Mouse (Mus musculus): ENCODE data around the gene Lgmn. TPM values are rescaled to one million over a fixed set of nuclear protein-coding genes. Genes with fewer than 3 reads are reported as not detected.
A peak's percentile ranks its signal among the peaks of the same experiment; 100 is the strongest.

The Lgmn gene
- polyA plus RNA-seq, 1 experiment from 2014 or later, result 59.7 TPM

GRCm38 (mm10) chr12:102451126-102451851 lies 11.7 kb upstream of the Lgmn start:
- peaks cover 8% of the 10 kb centered on the region for H3K4me1 ChIP-seq (replicated peaks)
- no peaks in the 10 kb centered on the region for H3K9me3 ChIP-seq
- ATAC-seq (ENCODE audit: insufficient number of reproducible peaks, insufficient read depth, low FRiP score, low TSS enrichment, low read depth), result no peak
- WGBS, result 80% methylated on average over 8 of the region's 8 CpGs
- H3K36me3 ChIP-seq, result no peaks in the 10 kb centered on the region
- no peak overlapping the region for H3K4me3 ChIP-seq (replicated peaks)
- no peak overlapping the region for H3K9ac ChIP-seq (replicated peaks)
- no peak overlapping the region for H3K27ac ChIP-seq
- no peaks in the 10 kb centered on the region for H3K27me3 ChIP-seq
- no peak overlapping the region for H3K4me2 ChIP-seq

GRCm38 (mm10) chr12:102450437-102450836 lies 10.8 kb upstream of the Lgmn start:
- H3K4me2 ChIP-seq, result no peak overlapping the region
- WGBS, result 70% methylated on average over 10 of the region's 10 CpGs
- no peak overlapping the region for H3K4me3 ChIP-seq (replicated peaks)
- peaks cover 8% of the 10 kb centered on the region for H3K4me1 ChIP-seq (replicated peaks)
- H3K9ac ChIP-seq (replicated peaks), result no peak overlapping the region
- no peaks in the 10 kb centered on the region for H3K36me3 ChIP-seq
- no peaks in the 10 kb centered on the region for H3K9me3 ChIP-seq
- no peak for ATAC-seq (ENCODE audit: insufficient number of reproducible peaks, insufficient read depth, low FRiP score, low TSS enrichment, low read depth)
- H3K27ac ChIP-seq, result no peak overlapping the region
- no peaks in the 10 kb centered on the region for H3K27me3 ChIP-seq

GRCm38 (mm10) chr12:102445436-102445835 lies 5.8 kb upstream of the Lgmn start:
- WGBS, result 61% methylated on average over 4 of the region's 4 CpGs
- H3K4me1 ChIP-seq (replicated peaks), result no peaks in the 10 kb centered on the region
- H3K36me3 ChIP-seq, result no peaks in the 10 kb centered on the region
- H3K27ac ChIP-seq, result no peak overlapping the region
- no peak overlapping the region for H3K9ac ChIP-seq (replicated peaks)
- no peak for ATAC-seq (ENCODE audit: insufficient number of reproducible peaks, insufficient read depth, low FRiP score, low TSS enrichment, low read depth)
- no peak overlapping the region for H3K4me3 ChIP-seq (replicated peaks)
- H3K4me2 ChIP-seq, result no peak overlapping the region
- H3K27me3 ChIP-seq, result no peaks in the 10 kb centered on the region
- no peaks in the 10 kb centered on the region for H3K9me3 ChIP-seq

- H3K9me3 ChIP-seq, result no peaks in the 10 kb centered on the region
- no peak overlapping the region for H3K4me2 ChIP-seq
- H3K27ac ChIP-seq, result no peak overlapping the region
- no peak for ATAC-seq (ENCODE audit: insufficient number of reproducible peaks, insufficient read depth, low FRiP score, low TSS enrichment, low read depth)
- WGBS, result 84% methylated on average over 5 of the region's 5 CpGs
- H3K36me3 ChIP-seq, result no peaks in the 10 kb centered on the region
- peaks cover 4% of the 10 kb centered on the region; the same call in 1 of the 2 replicates for H3K4me1 ChIP-seq (replicated peaks)
- no peaks in the 10 kb centered on the region for H3K27me3 ChIP-seq
- H3K4me3 ChIP-seq (replicated peaks), result no peak overlapping the region
- no peak overlapping the region for H3K9ac ChIP-seq (replicated peaks)
Measured at GRCm38 (mm10) chr12:102443676-102444075, 4.1 kb upstream of the Lgmn start.

GRCm38 (mm10) chr12:102442639-102443038 lies 3.0 kb upstream of the Lgmn start:
- H3K9me3 ChIP-seq, result no peaks in the 10 kb centered on the region
- H3K4me3 ChIP-seq (replicated peaks), result no peak overlapping the region
- no peaks in the 10 kb centered on the region for H3K27me3 ChIP-seq
- peaks cover 13% of the 10 kb centered on the region for H3K4me1 ChIP-seq (replicated peaks)
- H3K36me3 ChIP-seq, result no peaks in the 10 kb centered on the region
- no peak overlapping the region for H3K4me2 ChIP-seq
- H3K27ac ChIP-seq, result no peak overlapping the region
- H3K9ac ChIP-seq (replicated peaks), result no peak overlapping the region
- no peak for ATAC-seq (ENCODE audit: insufficient number of reproducible peaks, insufficient read depth, low FRiP score, low TSS enrichment, low read depth)
- WGBS, result 83% methylated on average over 15 of the region's 15 CpGs

- Histone ChIP-seq H3K4me2 (no peak overlapping the region), H3K27ac (no peak overlapping the region), H3K9me3 (no peaks in the 10 kb centered on the region), H3K4me1 (replicated peaks) (peaks cover 13% of the 10 kb centered on the region), H3K27me3 (no peaks in the 10 kb centered on the region), H3K4me3 (replicated peaks) (no peak overlapping the region), H3K36me3 (no peaks in the 10 kb centered on the region), H3K9ac (replicated peaks) (no peak overlapping the region)
- 61% methylated on average over 6 of the region's 6 CpGs for WGBS
- ATAC-seq (ENCODE audit: insufficient number of reproducible peaks, insufficient read depth, low FRiP score, low TSS enrichment, low read depth), result no peak
Measured at GRCm38 (mm10) chr12:102441141-102441540, 1.5 kb upstream of the Lgmn start.

GRCm38 (mm10) chr12:102440551-102440950 lies 938 bp upstream of the Lgmn start:
- ATAC-seq (ENCODE audit: insufficient number of reproducible peaks, insufficient read depth, low FRiP score, low TSS enrichment, low read depth), result no peak
- 88% methylated on average over 7 of the region's 7 CpGs for WGBS
- no peaks in the 10 kb centered on the region for H3K36me3 ChIP-seq
- no peak overlapping the region for H3K4me3 ChIP-seq (replicated peaks)
- no peaks in the 10 kb centered on the region for H3K27me3 ChIP-seq
- no peaks in the 10 kb centered on the region for H3K9me3 ChIP-seq
- H3K9ac ChIP-seq (replicated peaks), result no peak overlapping the region
- no peak overlapping the region for H3K4me2 ChIP-seq
- H3K4me1 ChIP-seq (replicated peaks), result peaks cover 13% of the 10 kb centered on the region
- H3K27ac ChIP-seq, result no peak overlapping the region

- H3K4me2 ChIP-seq, result peak overlapping the region; percentile 65
- H3K4me3 ChIP-seq (replicated peaks), result peak overlapping the region; percentile 63
- H3K27ac ChIP-seq, result peak overlapping the region; percentile 67
- peaks cover 13% of the 10 kb centered on the region for H3K4me1 ChIP-seq (replicated peaks)
- H3K9ac ChIP-seq (replicated peaks), result peak overlapping the region; percentile 61
- no peaks in the 10 kb centered on the region for H3K27me3 ChIP-seq
- no peaks in the 10 kb centered on the region for H3K9me3 ChIP-seq
- H3K36me3 ChIP-seq, result no peaks in the 10 kb centered on the region
- ATAC-seq (ENCODE audit: insufficient number of reproducible peaks, insufficient read depth, low FRiP score, low TSS enrichment, low read depth), result peak; percentile 18; the same call in 1 of the 2 replicates
- 2% methylated on average over 20 of the region's 20 CpGs for WGBS
Measured at GRCm38 (mm10) chr12:102438983-102439631, 506 bp downstream of the Lgmn start.

- H3K9ac ChIP-seq (replicated peaks), result no peak overlapping the region
- H3K4me3 ChIP-seq (replicated peaks), result no peak overlapping the region
- no peaks in the 10 kb centered on the region for H3K36me3 ChIP-seq
- H3K4me1 ChIP-seq (replicated peaks), result peaks cover 13% of the 10 kb centered on the region
- no peaks in the 10 kb centered on the region for H3K9me3 ChIP-seq
- no peak for ATAC-seq (ENCODE audit: insufficient number of reproducible peaks, insufficient read depth, low FRiP score, low TSS enrichment, low read depth)
- H3K27me3 ChIP-seq, result no peaks in the 10 kb centered on the region
- H3K27ac ChIP-seq, result no peak overlapping the region
- peak overlapping the region; percentile 65; the same call in 1 of the 2 replicates for H3K4me2 ChIP-seq
- 77% methylated on average over 5 of the region's 5 CpGs for WGBS
Measured at GRCm38 (mm10) chr12:102437952-102438351, 1.7 kb downstream of the Lgmn start.

- Histone ChIP-seq H3K27me3 (no peaks in the 10 kb centered on the region), H3K27ac (no peak overlapping the region), H3K4me2 (no peak overlapping the region), H3K9ac (replicated peaks) (no peak overlapping the region), H3K9me3 (no peaks in the 10 kb centered on the region), H3K36me3 (no peaks in the 10 kb centered on the region), H3K4me3 (replicated peaks) (no peak overlapping the region), H3K4me1 (replicated peaks) (peaks cover 13% of the 10 kb centered on the region)
- no peak for ATAC-seq (ENCODE audit: insufficient number of reproducible peaks, insufficient read depth, low FRiP score, low TSS enrichment, low read depth)
- WGBS, result 79% methylated on average over 10 of the region's 10 CpGs
Measured at GRCm38 (mm10) chr12:102436939-102437526, 2.6 kb downstream of the Lgmn start.

GRCm38 (mm10) chr12:102434107-102434506 lies 5.5 kb downstream of the Lgmn start:
- no peak overlapping the region for H3K27ac ChIP-seq
- no peak for ATAC-seq (ENCODE audit: insufficient number of reproducible peaks, insufficient read depth, low FRiP score, low TSS enrichment, low read depth)
- 93% methylated on average over 4 of the region's 4 CpGs for WGBS
- no peak overlapping the region for H3K4me3 ChIP-seq (replicated peaks)
- no peaks in the 10 kb centered on the region for H3K9me3 ChIP-seq
- no peak overlapping the region for H3K9ac ChIP-seq (replicated peaks)
- H3K27me3 ChIP-seq, result no peaks in the 10 kb centered on the region
- no peaks in the 10 kb centered on the region for H3K36me3 ChIP-seq
- H3K4me1 ChIP-seq (replicated peaks), result peaks cover 13% of the 10 kb centered on the region
- no peak overlapping the region for H3K4me2 ChIP-seq
